Mouse (Mus musculus) CH12.LX (cell line): ENCODE results near the gene Pilra. TPM values are rescaled to one million over a fixed set of nuclear protein-coding genes. Genes with fewer than 3 reads are reported as not detected.

Experiments
- DNase-seq: peaks from one replicate; pipeline ENCODE4 v3.0.0-alpha.2; 2013; ENCODE audit errors: extremely low read depth
- H3K27ac ChIP-seq: 2 replicates; pipeline ENCODE4 v1.5.1; 2012; ENCODE audit warnings: low read depth, mild to moderate bottlenecking, control low read depth, moderate library complexity; ENCODE audit not compliant: insufficient read depth
- H3K27me3 ChIP-seq: replicated peaks from 2 replicates; pipeline ENCODE3; 2012; ENCODE audit warnings: inconsistent platforms
- H3K36me3 ChIP-seq, 2 experiments: replicated peaks in 1 of 2; 2 replicates each; pipeline versions ENCODE3 to v1.6.1; 2012; ENCODE audit warnings: inconsistent platforms in 1 of 2, low read length in 1 of 2, mild to moderate bottlenecking in 1 of 2, mixed read lengths in 1 of 2, moderate library complexity in 1 of 2; ENCODE audit not compliant: control insufficient read depth in 1 of 2, insufficient read depth in 1 of 2
- H3K4me1 ChIP-seq, 2 experiments: 2 replicates each; pipeline ENCODE4 v1.6.1; 2012; ENCODE audit warnings: inconsistent platforms in 1 of 2, moderate library complexity in 1 of 2; ENCODE audit not compliant: insufficient read depth in 2 of 2, control insufficient read depth in 1 of 2
- H3K4me2 ChIP-seq: 2 replicates; pipeline ENCODE4 v1.6.1; 2012; ENCODE audit warnings: low read depth, mild to moderate bottlenecking, control low read depth; ENCODE audit not compliant: poor library complexity, insufficient read depth, severe bottlenecking
- H3K4me3 ChIP-seq, 3 experiments: fragments of 150-350 bp in 1 of 3; sonication (generic) in 1 of 3; replicated peaks in 1 of 3; 2 replicates each; pipeline versions ENCODE3 to v1.5.1; 2011 to 2012; ENCODE audit warnings: low read depth in 2 of 3, low read length in 2 of 3, mild to moderate bottlenecking in 2 of 3, moderate library complexity in 2 of 3, control low read depth in 1 of 3, improper control_type of control experiment in 1 of 3, inconsistent platforms in 1 of 3, mixed read lengths in 1 of 3; ENCODE audit not compliant: poor library complexity in 1 of 3
- H3K79me2 ChIP-seq: replicated peaks from 2 replicates; pipeline ENCODE4 v1.6.1; 2012; ENCODE audit warnings: mild to moderate bottlenecking, moderate library complexity; ENCODE audit not compliant: control insufficient read depth, poor library complexity, insufficient read depth, severe bottlenecking; ENCODE audit errors: extremely low read depth
- H3K9ac ChIP-seq: 2 replicates; pipeline ENCODE4 v1.6.1; 2012; ENCODE audit warnings: low read depth, mild to moderate bottlenecking, control low read depth, moderate library complexity; ENCODE audit not compliant: insufficient read depth
- H3K9me3 ChIP-seq: replicated peaks from 2 replicates; pipeline ENCODE3; 2012; ENCODE audit warnings: low read length, inconsistent platforms, mixed read lengths
- BHLHE40 ChIP-seq: IDR thresholded peaks from 2 replicates; pipeline ENCODE4 v1.6.1; 2011; ENCODE audit warnings: mild to moderate bottlenecking, low read depth, low read length, improper control_type of control experiment
- CHD1 ChIP-seq: IDR thresholded peaks from 2 replicates; pipeline ENCODE4 v1.6.1; 2012; ENCODE audit warnings: low read depth, low read length, improper control_type of control experiment, inconsistent platforms
- CHD2 ChIP-seq: IDR thresholded peaks from 2 replicates; pipeline ENCODE4 v1.6.1; 2011; ENCODE audit warnings: low read length, improper control_type of control experiment
- CTCF ChIP-seq, 2 experiments: IDR thresholded peaks in 1 of 2; conservative IDR thresholded peaks in 1 of 2; 2 replicates each; pipeline ENCODE4 v1.5.1; 2011 to 2012; ENCODE audit warnings: low read depth in 2 of 2, low read length in 2 of 2, improper control_type of control experiment in 1 of 2, inconsistent platforms in 1 of 2, mild to moderate bottlenecking in 1 of 2, moderate library complexity in 1 of 2
- E2F4 ChIP-seq: IDR thresholded peaks from 2 replicates; pipeline ENCODE4 v1.6.1; 2011; ENCODE audit warnings: low read depth, low read length, improper control_type of control experiment; ENCODE audit not compliant: insufficient replicate concordance
- EP300 ChIP-seq: IDR thresholded peaks from 2 replicates; pipeline ENCODE4 v1.6.1; 2011; ENCODE audit warnings: low read length, improper control_type of control experiment
- GABPA ChIP-seq: IDR thresholded peaks from 2 replicates; pipeline ENCODE4 v1.6.1; 2012; ENCODE audit warnings: low read depth, low read length, improper control_type of control experiment, inconsistent platforms; ENCODE audit not compliant: insufficient replicate concordance
- HCFC1 ChIP-seq: IDR thresholded peaks from 2 replicates; pipeline ENCODE4 v1.6.1; 2012; ENCODE audit warnings: low read depth, mild to moderate bottlenecking, inconsistent platforms, low read length, improper control_type of control experiment
- IRF4 ChIP-seq: IDR thresholded peaks from 2 replicates; pipeline ENCODE4 v1.6.1; 2014; ENCODE audit warnings: low read depth, mild to moderate bottlenecking, inconsistent platforms, low read length, improper control_type of control experiment
- JUN ChIP-seq: IDR thresholded peaks from 2 replicates; pipeline ENCODE4 v1.6.1; 2011; ENCODE audit warnings: low read depth, mild to moderate bottlenecking, low read length, improper control_type of control experiment, moderate library complexity; ENCODE audit not compliant: insufficient read depth
- KAT2A ChIP-seq: IDR thresholded peaks from 2 replicates; pipeline ENCODE4 v1.6.1; 2012; ENCODE audit warnings: low read length, improper control_type of control experiment, inconsistent platforms; ENCODE audit not compliant: insufficient replicate concordance
- MAZ ChIP-seq: IDR thresholded peaks from 2 replicates; pipeline ENCODE4 v1.6.1; 2012; ENCODE audit warnings: low read depth, mild to moderate bottlenecking, inconsistent platforms, low read length, improper control_type of control experiment, moderate library complexity
- MYC ChIP-seq: IDR thresholded peaks from 2 replicates; pipeline ENCODE4 v1.6.1; 2011; ENCODE audit warnings: low read depth, mild to moderate bottlenecking, improper control_type of control experiment, low read length
- NELFE ChIP-seq: IDR thresholded peaks from 2 replicates; pipeline ENCODE4 v1.6.1; 2011; ENCODE audit warnings: low read depth, low read length, improper control_type of control experiment
- RCOR1 ChIP-seq: conservative IDR thresholded peaks from 2 replicates; pipeline ENCODE4 v1.6.1; 2012; ENCODE audit warnings: low read depth, mild to moderate bottlenecking, inconsistent platforms, low read length, improper control_type of control experiment
- TBP ChIP-seq: conservative IDR thresholded peaks from 2 replicates; pipeline ENCODE4 v1.6.1; 2011; ENCODE audit warnings: low read depth, low read length, improper control_type of control experiment
- TCF12 ChIP-seq: IDR thresholded peaks from 2 replicates; pipeline ENCODE4 v1.6.1; 2014; ENCODE audit warnings: low read depth, mild to moderate bottlenecking, inconsistent platforms, low read length, improper control_type of control experiment
- USF2 ChIP-seq: conservative IDR thresholded peaks from 2 replicates; pipeline ENCODE4 v1.6.1; 2011; ENCODE audit warnings: low read depth, low read length, improper control_type of control experiment
- ZC3H11A ChIP-seq: IDR thresholded peaks from 2 replicates; pipeline ENCODE4 v1.6.1; 2012; ENCODE audit warnings: low read depth, mild to moderate bottlenecking, inconsistent platforms, low read length, improper control_type of control experiment
- ZMIZ1 ChIP-seq: IDR thresholded peaks from 2 replicates; pipeline ENCODE4 v1.6.1; 2012; ENCODE audit warnings: low read depth, mild to moderate bottlenecking, inconsistent platforms, low read length, improper control_type of control experiment
- dilution Hi-C: fragments of 300-500 bp; cut with MboI; formaldehyde crosslinking; loops from 2 replicates; pipeline ENCODE4 v1.14.3; 2020; ENCODE audit warnings: low sequenced_read_pairs; ENCODE audit not compliant: extremely low pct_unique_long_range_greater_than_20kb, extremely low pct_ligation_motif_present
- in situ Hi-C: fragments of 300-500 bp; cut with MboI; formaldehyde crosslinking; loops from 3 replicates; pipeline ENCODE4 v1.14.3; 2019; ENCODE audit warnings: low sequenced_read_pairs, low pct_ligation_motif_present, low pct_unique_long_range_greater_than_20kb, mixed read lengths
- polyA plus RNA-seq: library from polyadenylated mRNA; unstranded; fragments of >175 nt; gene quantifications from 2 replicates; pipeline ENCODE4 v1.2.1, GENCODE M21; 2012; ENCODE audit warnings: low read depth; ENCODE audit not compliant: insufficient read length
- total RNA-seq, 2 experiments: library from RNA; depleted of rRNA; stranded (reverse); fragments of 300-350 nt in 1 of 2; fragments of >200 nt in 1 of 2; gene quantifications; 2 replicates each; pipeline ENCODE4 v1.2.3; 2012 to 2014

The Pilra gene
- total and polyA plus RNA-seq, 3 experiments, result 0.08 to 0.66 TPM; not detected in 1

GRCm38 (mm10) chr5:137776408-137776918 lies 59.6 kb downstream of the Pilra start:
- Histone ChIP-seq H3K36me3 (peaks cover 8 to 18% of the 10 kb centered on the region in 2 experiments), H3K4me2 (peak overlapping the region; percentile 22; the same call in 1 of the 2 replicates)
- dilution Hi-C loops, result no loop called here
- in situ Hi-C loops, result no loop called here
- TF ChIP-seq CHD1 (no peak), KAT2A (no peak)
- TF ChIP-seq, all 38 proteins: peak for 0
- Histone ChIP-seq H3K27ac (no peak overlapping the region), H3K9me3 (no peaks in the 10 kb centered on the region), H3K27me3 (no peaks in the 10 kb centered on the region), H3K9ac (no peak overlapping the region), H3K4me3 (no peak overlapping the region), H3K79me2 (peaks cover 8% of the 10 kb centered on the region), H3K4me1 (peaks cover 2 to 38% of the 10 kb centered on the region in 2 experiments; a peak in 2 of 4 replicates)
- peak; percentile 60 for DNase-seq

GRCm38 (mm10) chr5:137775587-137776290 lies 60.3 kb downstream of the Pilra start:
- H3K4me2 ChIP-seq, result no peak overlapping the region
- no peaks in the 10 kb centered on the region for H3K27me3 ChIP-seq
- no peak for TF ChIP-seq RCOR1
- TF ChIP-seq ZMIZ1, result no peak
- TF ChIP-seq CHD2, result no peak
- TF ChIP-seq NELFE, result no peak
- TF ChIP-seq IRF4, result no peak
- TF ChIP-seq GABPA, result no peak
- TF ChIP-seq BHLHE40, result no peak
- no peak for TF ChIP-seq JUN
- TF ChIP-seq HCFC1, result no peak
- TF ChIP-seq MYC, result no peak
- TF ChIP-seq TBP, result no peak
- TF ChIP-seq EP300, result no peak
- no peak for TF ChIP-seq MAZ
- TF ChIP-seq TCF12, result no peak
- no peak for TF ChIP-seq USF2
- TF ChIP-seq CTCF (conservative IDR thresholded peaks at IDR 0.05 in 1 of 2, IDR thresholded peaks at IDR 0.05 in 1 of 2; ENCODE audit: low read depth in 2 of 2, low read length in 2 of 2), result no peak
- TF ChIP-seq E2F4, result no peak
- no peak for TF ChIP-seq ZC3H11A
- no peak for TF ChIP-seq KAT2A
- H3K4me3 ChIP-seq, result no peak overlapping the region
- no peak overlapping the region for H3K9ac ChIP-seq
- peaks cover 4 to 12% of the 10 kb centered on the region in 2 experiments for H3K36me3 ChIP-seq
- DNase-seq, result no peak
- H3K4me1 ChIP-seq, result peaks cover 2 to 36% of the 10 kb centered on the region in 2 experiments; a peak in 2 of 4 replicates
- in situ Hi-C loops, result no loop called here
- H3K79me2 ChIP-seq, result peaks cover 8% of the 10 kb centered on the region
- no peaks in the 10 kb centered on the region for H3K9me3 ChIP-seq
- dilution Hi-C loops, result no loop called here
- no peak overlapping the region for H3K27ac ChIP-seq
